Mouse (Mus musculus) embryonic stem cell, embryonic (primary cell): ENCODE results near the gene Fam241b.

Experiments used
- CTCF ChIA-PET, 4 experiments: fragments of 300-600 bp in 2 of 4; fragments of 350-600 bp in 2 of 4; sonication (Branson Sonifier 250); formaldehyde crosslinking; loops; one replicate each; lab custom pipeline; 2022; ENCODE audit warnings: inconsistent platforms in 2 of 4; lab: Charles Lee
- POLR2A ChIA-PET, 4 experiments: fragments of 300-600 bp in 2 of 4; fragments of 350-600 bp in 2 of 4; sonication (Branson Sonifier 250); formaldehyde crosslinking; loops; one replicate each; lab custom pipeline; 2022; ENCODE audit warnings: antibody characterized with exemption in 4 of 4, inconsistent platforms in 1 of 4; lab: Charles Lee

The Fam241b gene

GRCm38 (mm10) chr10:62147466-62148248 is 3.9 kb upstream of the Fam241b start:
- POLR2A ChIA-PET, result interaction anchor here in 3 of 4 experiments (0.8 to 5.1 kb wide), 6 partner anchors 9 to 339 kb away, joined by 3 to 23 read pairs (median 3); partner anchors contain the start of gene Vps26a (in 1 of the 3)
- CTCF ChIA-PET, result interaction anchor here in 2 of 4 experiments (0.5 to 2.2 kb wide), 3 partner anchors 13 to 42 kb away, joined by 3 to 9 read pairs (median 4); no protein-coding TSS in a partner anchor

- CTCF ChIA-PET, result interaction anchor here in 1 of 4 experiments (2.2 kb wide), 1 partner anchor 11 kb away, joined by 9 read pairs; no protein-coding TSS in a partner anchor
- POLR2A ChIA-PET, result interaction anchor here in 3 of 4 experiments (0.7 to 1.0 kb wide), 3 partner anchors 9 to 1316 kb away, joined by 3 to 4 read pairs (median 3); no protein-coding TSS in a partner anchor
Measured at GRCm38 (mm10) chr10:62145957-62146356, 2.2 kb upstream of the Fam241b start.

GRCm38 (mm10) chr10:62138040-62138439 is 5.7 kb downstream of the Fam241b start:
- POLR2A ChIA-PET, result interaction anchor here in 3 of 4 experiments (0.7 to 2.8 kb wide), 8 partner anchors 9 to 355 kb away, joined by 3 to 7 read pairs (median 3); no protein-coding TSS in a partner anchor
- CTCF ChIA-PET, result interaction anchor here in 3 of 4 experiments (0.5 to 3.6 kb wide), 11 partner anchors 9 to 393 kb away, joined by 3 to 20 read pairs (median 5); no protein-coding TSS in a partner anchor

- ChIA-PET POLR2A (interaction anchor here in 3 of 4 experiments (0.6 to 2.8 kb wide), 21 partner anchors 8 to 1041 kb away, joined by 3 to 23 read pairs (median 3); no protein-coding TSS in a partner anchor), CTCF (interaction anchor here (0.6 to 3.6 kb wide), 18 partner anchors 8 to 614 kb away, joined by 3 to 20 read pairs (median 5); no protein-coding TSS in a partner anchor)
Measured at GRCm38 (mm10) chr10:62137150-62137549, 6.6 kb downstream of the Fam241b start.

- ChIA-PET CTCF (interaction anchor here (0.5 to 3.6 kb wide), 23 partner anchors 9 to 669 kb away, joined by 3 to 20 read pairs (median 5); no protein-coding TSS in a partner anchor), POLR2A (interaction anchor here (0.6 to 2.8 kb wide), 37 partner anchors 9 to 683 kb away, joined by 3 to 23 read pairs (median 4); no protein-coding TSS in a partner anchor)
Measured at GRCm38 (mm10) chr10:62135696-62136470, 7.8 kb downstream of the Fam241b start.

- CTCF ChIA-PET, result interaction anchor here (0.5 to 3.2 kb wide), 17 partner anchors 22 to 740 kb away, joined by 3 to 18 read pairs (median 3); no protein-coding TSS in a partner anchor
Measured at GRCm38 (mm10) chr10:62132691-62133281, 10.9 kb downstream of the Fam241b start, which contains the start of gene Neurog3. Neurog3 (plus strand) TSS chr10:62133090.

GRCm38 (mm10) chr10:62128316-62128951 is 15.3 kb downstream of the Fam241b start:
- ChIA-PET CTCF (interaction anchor here (0.6 to 4.2 kb wide), 26 partner anchors 9 to 425 kb away, joined by 3 to 37 read pairs (median 4); no protein-coding TSS in a partner anchor), POLR2A (interaction anchor here in 3 of 4 experiments (0.6 to 1.6 kb wide), 13 partner anchors 9 to 503 kb away, joined by 3 to 6 read pairs (median 3); no protein-coding TSS in a partner anchor)

More at GRCm38 (mm10) chr10:62132691-62133281, 10.9 kb downstream of the Fam241b start, which contains the start of gene Neurog3:
- POLR2A ChIA-PET, result interaction anchor here in 2 of 4 experiments (0.5 to 2.4 kb wide), 16 partner anchors 9 to 1068 kb away, joined by 3 to 6 read pairs (median 3); partner anchors contain the start of gene Fam241b (in 1 of the 2)

- POLR2A ChIA-PET, result interaction anchor here in 3 of 4 experiments (0.6 to 1.2 kb wide), 6 partner anchors 8 to 502 kb away, joined by 3 to 5 read pairs (median 3); no protein-coding TSS in a partner anchor
- CTCF ChIA-PET, result interaction anchor here (0.5 to 4.2 kb wide), 15 partner anchors 8 to 133 kb away, joined by 3 to 37 read pairs (median 7); no protein-coding TSS in a partner anchor
Measured at GRCm38 (mm10) chr10:62127711-62128231, 15.9 kb downstream of the Fam241b start.

GRCm38 (mm10) chr10:62127137-62127536 is 16.6 kb downstream of the Fam241b start:
- CTCF ChIA-PET, result interaction anchor here in 3 of 4 experiments (0.5 to 4.2 kb wide), 18 partner anchors 8 to 291 kb away, joined by 3 to 37 read pairs (median 4); no protein-coding TSS in a partner anchor

GRCm38 (mm10) chr10:62113865-62114647 is 29.7 kb downstream of the Fam241b start:
- POLR2A ChIA-PET, result interaction anchor here in 2 of 4 experiments (0.6 to 1.3 kb wide), 4 partner anchors 17 to 564 kb away, joined by 3 read pairs; no protein-coding TSS in a partner anchor
- CTCF ChIA-PET, result interaction anchor here in 2 of 4 experiments (0.6 to 1.4 kb wide), 4 partner anchors 13 to 380 kb away, joined by 3 read pairs; no protein-coding TSS in a partner anchor

More at GRCm38 (mm10) chr10:62127137-62127536, 16.6 kb downstream of the Fam241b start:
- POLR2A ChIA-PET, result interaction anchor here in 2 of 4 experiments (0.9 to 1.3 kb wide), 5 partner anchors 9 to 248 kb away, joined by 3 to 7 read pairs (median 4); no protein-coding TSS in a partner anchor

GRCm38 (mm10) chr10:62111207-62111576 is 32.5 kb downstream of the Fam241b start:
- ChIA-PET CTCF (interaction anchor here (0.5 to 2.6 kb wide), 55 partner anchors 8 to 698 kb away, joined by 3 to 17 read pairs (median 4); partner anchors contain the start of gene Neurog3 (in 1 of the 4)), POLR2A (interaction anchor here in 2 of 4 experiments (1.0 to 1.9 kb wide), 5 partner anchors 21 to 121 kb away, joined by 3 to 6 read pairs (median 3); partner anchors contain the start of gene Neurog3 (in 1 of the 2))

- POLR2A ChIA-PET, result interaction anchor here in 2 of 4 experiments (0.5 to 1.9 kb wide), 7 partner anchors 22 to 175 kb away, joined by 3 to 6 read pairs (median 3); partner anchors contain the start of gene Neurog3 (in 2 of the 2)
- CTCF ChIA-PET, result interaction anchor here (0.5 to 2.6 kb wide), 58 partner anchors 8 to 697 kb away, joined by 3 to 17 read pairs (median 4); partner anchors contain the start of gene Neurog3 (in 1 of the 4)
Measured at GRCm38 (mm10) chr10:62110504-62111206, 33.1 kb downstream of the Fam241b start.

GRCm38 (mm10) chr10:62107048-62107447 is 36.7 kb downstream of the Fam241b start:
- POLR2A ChIA-PET, result interaction anchor here in 2 of 4 experiments (0.6 to 1.5 kb wide), 2 partner anchors 28 to 89 kb away, joined by 5 to 6 read pairs; no protein-coding TSS in a partner anchor
- CTCF ChIA-PET, result interaction anchor here in 2 of 4 experiments (0.5 to 2.1 kb wide), 2 partner anchors 75 to 285 kb away, joined by 3 to 12 read pairs; no protein-coding TSS in a partner anchor
